Mouse (Mus musculus) left cerebral cortex, adult 9 months (tissue): ENCODE results near the gene Tnfrsf19.

Source experiments
- DNase-seq, 2 experiments: peaks; one replicate each; pipeline ENCODE4 v3.0.0; 2022; ENCODE audit warnings: low spot score in 2 of 2

Tnfrsf19 gene

DNA sequence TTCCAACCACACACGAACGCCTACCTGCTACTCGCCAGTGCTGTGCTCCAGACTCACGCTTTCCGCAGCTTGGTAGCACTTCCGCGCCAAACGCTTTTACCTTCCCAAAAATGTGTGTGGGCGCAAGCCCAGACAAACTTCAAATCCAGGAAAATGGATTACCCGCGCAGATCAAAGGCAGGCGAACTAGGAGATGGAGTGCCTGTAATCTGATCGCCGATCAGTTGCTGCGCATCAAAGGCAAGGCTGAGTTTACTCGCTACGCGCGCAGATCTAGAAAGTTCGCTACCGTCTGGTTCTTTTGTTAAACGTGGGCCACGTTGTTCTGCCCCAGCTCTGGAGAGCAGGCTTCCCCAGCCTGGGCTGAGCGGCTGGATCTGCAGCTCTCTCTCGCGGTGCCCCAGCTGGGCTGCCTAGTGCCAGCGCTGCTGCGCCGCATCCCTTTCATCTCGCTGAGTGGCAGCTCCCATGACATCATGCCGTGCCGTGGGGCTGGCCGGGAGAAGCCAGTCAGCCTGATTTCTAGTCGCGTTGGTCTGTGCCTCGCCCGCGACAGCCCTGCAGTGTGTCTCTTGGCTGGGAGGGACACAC, at the start of gene Tnfrsf19:
TSS of gene Tnfrsf19 (minus strand) at position 400 of the 591 bp plus-strand sequence.
- DNase-seq, result peak; percentile 42 to 76

DNA sequence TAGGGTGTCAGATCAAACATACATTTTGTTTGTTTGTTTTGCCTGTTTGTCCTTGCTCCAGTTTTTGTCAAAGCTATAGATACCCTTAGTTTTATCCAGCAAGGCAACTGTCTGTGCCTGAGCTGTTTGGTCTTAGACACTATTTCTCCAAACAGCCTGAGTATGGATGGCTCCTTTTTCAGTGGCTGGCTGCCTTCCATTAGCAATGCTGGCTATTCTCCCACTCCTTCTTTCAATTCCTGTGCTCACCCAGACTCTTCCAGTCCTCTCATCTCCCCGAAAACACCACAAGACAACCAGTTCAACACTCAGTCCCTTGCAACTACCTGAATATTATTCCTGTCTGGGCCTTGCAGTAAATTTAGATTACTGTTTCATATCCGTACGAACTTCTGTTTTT, 45.8 kb upstream of the Tnfrsf19 start:
- peak in 1 of 2 experiments; percentile 53 for DNase-seq

DNA sequence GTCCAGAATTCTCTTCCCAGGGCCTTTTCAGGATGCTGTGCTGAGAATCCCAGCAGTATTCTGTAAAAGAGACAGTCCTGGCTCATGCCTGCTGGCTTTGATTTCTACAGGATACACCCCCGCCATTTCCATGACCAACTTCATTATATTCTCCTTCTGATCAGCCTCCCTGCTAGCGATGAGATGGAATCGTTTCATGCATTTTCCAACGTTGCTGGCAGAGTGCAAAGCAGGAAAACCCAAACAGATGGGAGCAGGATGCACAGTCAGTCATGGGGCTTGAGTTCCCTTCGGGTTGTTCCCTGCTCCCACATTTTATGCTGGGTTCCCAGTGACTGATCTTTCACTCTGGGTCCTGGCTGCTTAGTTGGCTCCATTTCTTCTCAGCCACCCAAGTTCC, 44.7 kb upstream of the Tnfrsf19 start:
- peak in 1 of 2 experiments; percentile 26 for DNase-seq

DNA sequence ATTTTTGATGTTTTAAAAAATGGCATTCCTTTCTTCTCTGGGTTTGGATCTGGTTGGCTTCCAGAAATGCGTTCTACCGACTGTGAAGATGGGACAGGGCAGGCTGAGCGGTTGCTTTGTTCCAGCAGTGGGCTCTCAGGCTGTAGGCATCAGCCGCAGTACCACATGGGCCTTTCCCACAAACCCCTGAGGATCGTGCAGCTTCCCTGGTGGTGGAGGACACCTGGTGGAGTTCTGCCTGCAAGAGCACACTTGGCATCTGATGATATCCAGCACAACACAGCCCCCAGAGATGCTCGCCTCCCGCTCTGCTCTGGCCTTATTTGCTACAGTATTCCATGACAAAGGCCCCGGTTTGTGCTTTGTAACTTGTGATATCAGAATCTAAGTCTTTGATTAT, 41.9 kb upstream of the Tnfrsf19 start:
- no peak for DNase-seq

DNA sequence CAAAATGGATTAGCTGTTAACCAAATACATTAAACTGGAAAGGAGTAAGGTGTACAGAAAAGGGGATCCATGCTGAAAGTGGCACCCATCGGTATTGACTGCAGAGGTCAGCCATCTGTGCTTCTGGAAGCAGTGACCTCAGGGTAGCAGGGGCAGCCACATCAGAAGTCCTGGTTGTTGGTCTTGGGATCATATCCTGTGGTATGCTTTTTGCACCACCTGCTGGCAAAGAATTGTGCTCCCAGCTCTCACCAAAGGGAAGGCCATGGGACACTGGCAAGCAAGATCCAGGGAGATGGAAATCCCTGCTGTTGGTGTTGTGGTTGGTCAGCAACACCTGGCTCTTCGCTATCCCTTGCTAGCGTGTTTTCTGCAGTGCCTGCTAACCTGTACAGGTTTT, 39.0 kb upstream of the Tnfrsf19 start:
- peak in 1 of 2 experiments; percentile 66 for DNase-seq

DNA sequence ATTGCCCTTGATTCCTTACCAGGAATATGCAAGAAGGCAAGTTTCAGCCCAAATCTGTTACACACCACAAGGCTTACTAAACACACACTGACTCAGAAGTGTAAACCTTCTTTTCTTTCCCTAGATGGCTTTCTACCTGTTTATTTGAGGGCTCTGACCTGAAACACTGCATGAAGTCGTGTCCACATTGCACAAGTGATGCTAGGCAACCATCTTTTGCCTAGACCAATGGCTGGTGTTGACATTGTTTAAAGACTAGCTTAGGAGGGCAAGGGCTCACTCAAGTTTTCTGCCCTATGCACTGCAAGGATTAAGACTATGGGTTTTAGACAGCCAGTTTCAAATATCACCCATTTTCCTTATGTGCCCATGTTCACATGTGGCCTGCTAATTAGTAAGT, 23.3 kb upstream of the Tnfrsf19 start:
- no peak for DNase-seq

DNA sequence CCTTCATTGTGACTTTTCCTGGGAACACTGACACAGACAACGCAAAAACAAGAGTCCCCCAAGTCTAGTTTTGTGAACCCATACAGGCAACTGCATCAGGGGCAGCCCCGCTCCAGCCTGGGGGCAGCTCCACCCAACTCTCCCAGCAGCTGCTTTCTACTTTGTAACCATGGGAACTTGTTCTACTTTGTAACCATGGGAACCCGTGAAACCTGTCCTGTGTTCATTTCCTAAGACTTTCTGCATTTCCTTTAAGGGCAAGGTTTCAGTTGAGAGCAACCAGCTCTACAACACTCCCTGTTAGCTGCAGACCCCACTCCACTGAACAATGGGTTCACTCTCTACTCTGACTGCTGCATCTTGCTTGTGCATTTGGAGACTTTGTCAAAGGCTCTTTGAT, 15.4 kb upstream of the Tnfrsf19 start:
- DNase-seq, result no peak

DNA sequence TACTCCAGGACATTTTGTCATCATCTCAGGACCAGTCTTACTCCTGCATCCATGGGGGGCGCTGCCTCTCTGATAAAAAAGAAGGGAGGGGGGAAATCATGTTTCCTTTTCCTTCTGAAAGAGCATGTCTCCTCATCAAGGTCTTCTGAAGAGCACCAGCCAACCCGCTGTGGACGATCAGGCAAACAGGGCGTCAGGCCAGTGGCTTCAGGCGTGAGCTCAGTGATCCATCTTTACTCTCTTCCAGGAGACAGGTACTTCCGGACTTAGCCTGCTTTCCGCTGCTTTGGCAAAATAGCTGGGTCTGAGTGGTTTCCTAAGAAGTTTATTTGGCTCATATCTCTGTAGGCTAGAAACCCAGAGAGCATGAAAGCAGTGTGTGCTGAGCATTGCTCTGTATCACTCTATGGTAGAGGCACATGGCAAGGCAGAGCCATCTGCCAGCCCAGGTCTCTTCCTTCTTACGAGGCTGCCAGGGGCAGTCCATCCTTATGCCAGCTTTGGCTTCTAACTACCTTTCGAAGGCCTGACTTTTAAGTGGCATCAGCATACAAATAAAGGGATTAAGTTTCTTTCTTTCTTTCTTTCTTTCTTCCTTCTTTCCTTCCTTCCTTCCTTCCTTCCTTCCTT, 13.1 kb upstream of the Tnfrsf19 start:
- no peak for DNase-seq

DNA sequence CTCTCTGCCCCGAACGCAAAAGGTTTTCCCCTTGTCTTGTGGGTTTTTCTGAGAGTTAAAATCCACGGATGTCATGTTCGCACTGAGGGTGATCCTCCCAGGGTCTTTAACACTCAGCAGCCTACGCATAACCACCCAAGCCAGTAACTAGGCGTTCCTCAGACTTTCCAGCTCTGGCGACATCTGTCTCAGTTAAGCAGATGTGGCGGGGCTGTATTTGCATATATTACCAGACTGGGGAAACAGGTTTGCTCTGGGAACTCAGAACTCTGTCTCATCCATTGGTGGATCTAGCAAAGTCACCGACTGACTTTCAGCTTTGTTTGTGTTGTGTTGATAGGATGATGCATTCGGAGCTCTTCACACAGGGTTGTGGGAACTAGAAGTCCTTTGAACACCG, 10.7 kb upstream of the Tnfrsf19 start:
- DNase-seq, result no peak

DNA sequence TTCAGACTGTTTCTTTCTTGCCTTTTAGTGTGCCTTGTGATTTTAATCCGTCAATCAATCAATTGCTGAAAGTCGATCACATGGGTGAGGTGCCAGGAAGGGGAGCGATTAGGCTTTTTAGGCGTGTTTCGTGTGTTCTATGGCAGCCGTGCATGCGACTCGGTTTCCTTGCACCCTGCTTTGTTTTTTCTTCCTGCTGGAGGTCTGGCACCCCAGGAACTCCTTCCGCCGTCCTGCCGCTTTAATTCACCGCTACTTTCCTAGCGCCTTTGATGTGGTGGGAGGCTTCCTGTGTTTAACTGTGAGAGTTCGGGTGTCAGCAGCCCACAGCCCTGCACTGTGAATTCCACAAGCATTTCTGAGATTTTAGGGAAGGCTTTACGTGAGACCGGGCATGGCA, 10.2 kb upstream of the Tnfrsf19 start:
- no peak for DNase-seq

DNA sequence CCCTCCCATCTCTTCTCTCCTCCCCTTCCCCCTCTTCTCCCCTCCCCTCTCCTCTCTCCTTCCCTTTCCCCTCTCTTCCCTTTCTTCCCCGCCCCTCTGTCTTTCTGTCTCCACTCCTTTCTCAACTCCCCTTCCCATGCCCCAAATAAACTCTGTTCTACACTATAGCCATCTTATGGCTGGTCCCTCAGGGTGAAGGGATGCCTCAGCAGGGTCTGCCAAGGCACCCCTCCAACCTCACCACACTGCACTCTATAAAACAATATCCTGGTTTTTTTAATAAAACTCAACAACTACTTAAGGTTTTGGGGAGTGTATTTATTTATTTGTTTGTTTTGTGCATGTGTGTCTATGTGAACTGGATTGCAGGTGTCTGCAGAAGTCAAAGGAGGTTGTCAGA, 9.6 kb upstream of the Tnfrsf19 start:
- DNase-seq, result no peak

DNA sequence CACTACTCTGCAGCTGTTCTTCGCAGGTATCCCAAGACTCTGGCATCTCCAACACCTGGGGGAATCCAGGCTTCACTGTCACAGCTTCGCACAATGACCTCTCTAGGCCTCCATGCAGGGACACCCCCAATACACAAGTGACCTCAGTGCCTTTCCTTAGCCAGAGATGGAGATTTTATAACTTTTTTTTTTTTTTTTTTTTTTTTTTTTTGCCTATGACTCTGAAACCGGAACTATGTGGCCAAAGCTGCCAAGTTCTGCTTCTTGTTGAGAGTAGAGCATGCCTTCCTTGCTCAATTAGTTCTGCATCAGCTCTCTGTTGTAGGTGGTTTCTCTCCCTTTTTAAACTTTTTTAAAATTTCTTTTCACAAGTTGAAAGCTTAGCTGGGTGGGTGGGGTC, 5.9 kb upstream of the Tnfrsf19 start:
- no peak for DNase-seq

DNA sequence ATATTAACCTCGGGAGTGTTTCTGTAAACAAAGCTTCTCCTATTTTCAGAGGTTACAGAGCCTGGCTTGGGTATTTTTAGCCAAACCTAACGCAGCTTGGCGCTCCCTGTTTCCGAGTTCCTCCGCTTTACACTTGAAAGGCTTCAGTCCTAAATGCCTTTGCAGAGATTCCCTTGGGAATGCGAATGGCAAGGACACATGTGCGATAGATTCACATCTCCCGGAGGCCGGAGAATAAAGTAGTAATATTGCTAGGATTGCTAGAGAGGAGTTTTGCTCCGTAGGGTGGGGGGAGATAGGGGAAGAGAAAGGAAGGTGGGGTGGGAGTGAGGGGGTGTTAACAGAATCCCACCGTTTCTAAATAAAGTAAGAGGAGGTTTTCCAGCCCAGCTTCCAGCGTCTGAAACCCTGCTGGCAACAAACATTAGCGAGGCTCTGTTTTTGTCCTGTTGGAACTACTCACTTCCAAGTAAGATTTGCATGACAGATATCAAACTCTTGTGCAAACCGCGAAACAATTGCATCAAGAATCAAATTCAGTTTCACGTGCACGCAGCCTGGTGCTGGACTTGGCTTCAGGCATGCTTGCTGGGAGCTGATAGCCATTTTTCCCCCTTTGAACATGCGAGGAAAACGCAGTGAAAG, 722 bp downstream of the Tnfrsf19 start:
- DNase-seq, result no peak

DNA sequence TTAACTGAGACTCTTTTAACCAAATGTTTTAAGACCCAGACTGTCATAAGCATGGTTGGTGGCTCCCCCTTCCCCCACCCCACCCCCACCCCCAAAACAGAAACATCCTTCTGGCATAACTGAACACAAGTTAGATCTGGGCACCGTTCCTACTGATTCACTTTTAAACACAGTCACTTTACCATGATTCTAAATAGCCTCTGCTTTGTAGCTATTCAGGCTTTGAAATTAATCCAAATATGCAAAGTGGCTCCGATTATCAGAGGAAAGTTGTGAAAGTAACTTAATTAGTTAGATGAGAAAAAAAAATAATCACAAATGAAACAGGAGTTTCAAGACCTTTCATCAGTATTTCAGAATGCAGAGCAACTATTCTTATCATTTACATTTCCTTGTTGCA, 2.0 kb downstream of the Tnfrsf19 start:
- DNase-seq, result no peak

DNA sequence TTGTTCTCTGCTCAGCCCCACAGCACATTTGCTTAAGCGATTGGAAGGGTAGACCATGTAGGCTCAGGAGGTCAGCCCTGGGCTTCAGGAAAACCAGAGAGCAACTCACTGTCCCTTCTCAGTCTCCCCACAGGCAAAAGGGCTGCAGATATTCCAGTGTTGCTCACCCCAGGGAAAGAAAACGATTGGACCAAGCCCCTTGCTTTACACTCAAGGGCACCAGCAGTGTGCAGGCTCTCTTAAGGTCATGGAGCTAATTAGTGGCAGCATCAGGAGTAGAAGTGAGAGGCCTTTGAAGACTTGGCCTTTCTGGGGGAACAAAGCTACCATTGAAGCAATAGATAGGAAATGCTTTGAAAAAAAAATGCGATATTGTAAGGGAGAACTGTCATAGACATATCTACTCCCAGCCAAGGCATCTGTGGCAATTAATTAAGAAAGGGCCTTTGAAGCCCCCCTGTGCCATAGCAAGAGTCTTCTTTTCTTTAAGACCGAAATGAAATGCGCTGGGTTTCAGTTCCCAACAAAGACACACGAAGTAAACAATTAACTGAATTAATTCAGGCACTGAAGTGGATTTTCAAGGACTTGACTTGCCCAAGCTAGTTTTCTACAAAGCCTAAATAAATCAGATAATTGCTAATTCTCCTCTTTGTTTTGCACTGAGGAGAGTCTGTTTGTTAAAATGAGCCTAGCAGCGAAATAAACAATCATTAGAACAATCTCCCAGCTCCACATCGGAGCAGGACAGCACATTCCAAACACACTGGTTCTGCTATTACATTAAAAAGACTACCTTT, 2.6 kb downstream of the Tnfrsf19 start:
- DNase-seq, result no peak

DNA sequence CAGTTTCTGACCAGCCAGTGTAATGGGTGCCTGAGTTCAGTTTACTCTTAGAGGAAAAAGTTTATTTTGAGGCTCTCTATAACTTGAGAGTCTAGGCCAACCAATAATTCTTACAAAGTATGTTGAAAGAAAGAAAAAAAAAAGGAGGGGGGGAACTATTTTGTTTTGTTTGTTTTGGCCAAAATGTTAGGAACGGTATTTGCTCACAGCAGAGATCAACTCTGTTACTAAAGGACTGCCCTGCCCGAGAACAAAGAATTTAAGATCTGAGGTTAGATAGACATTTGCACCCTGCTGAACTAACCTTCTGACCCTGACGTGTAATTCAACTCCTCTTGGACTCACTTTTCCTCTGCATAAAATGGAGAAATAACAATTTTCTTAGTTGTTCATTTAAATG, 4.0 kb downstream of the Tnfrsf19 start:
- no peak for DNase-seq

DNA sequence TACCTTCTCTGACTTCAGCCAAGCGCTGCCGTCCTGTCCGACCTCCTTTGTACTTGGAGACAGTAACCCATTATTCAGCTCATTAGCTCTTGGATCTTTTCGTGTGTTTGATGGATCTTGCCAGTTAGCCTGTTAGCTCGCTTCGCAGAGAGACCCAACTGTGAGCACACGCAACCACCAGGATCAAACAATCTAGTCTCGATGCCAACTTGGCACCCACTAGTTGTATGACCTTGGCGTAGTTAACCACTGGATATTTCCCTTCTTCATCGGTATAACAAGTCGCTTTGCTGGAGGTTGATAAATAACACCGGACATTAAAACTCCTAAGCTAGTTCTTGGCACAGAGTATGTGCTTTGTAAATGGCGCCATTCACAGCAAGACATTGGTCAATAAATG, 6.1 kb downstream of the Tnfrsf19 start:
- no peak for DNase-seq

DNA sequence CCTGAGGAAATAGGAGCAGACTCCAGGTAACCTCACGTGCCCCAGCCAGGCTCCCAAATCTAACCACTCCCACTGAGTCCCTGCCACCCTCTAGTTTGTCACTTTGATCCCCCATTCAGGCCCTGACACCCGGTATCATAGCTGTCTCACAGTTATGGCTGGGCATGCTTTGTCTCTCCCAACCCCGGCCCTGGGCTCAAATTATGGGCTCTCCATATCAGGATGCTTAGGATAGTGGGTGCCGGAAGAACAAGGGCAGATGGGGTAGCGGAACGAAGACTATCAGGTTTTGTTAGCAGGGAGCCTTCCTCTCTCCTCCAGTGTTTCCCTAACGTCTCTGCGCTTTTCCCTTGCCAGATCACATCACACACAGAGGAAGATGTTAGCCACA, 8.2 kb downstream of the Tnfrsf19 start:
- no peak for DNase-seq

DNA sequence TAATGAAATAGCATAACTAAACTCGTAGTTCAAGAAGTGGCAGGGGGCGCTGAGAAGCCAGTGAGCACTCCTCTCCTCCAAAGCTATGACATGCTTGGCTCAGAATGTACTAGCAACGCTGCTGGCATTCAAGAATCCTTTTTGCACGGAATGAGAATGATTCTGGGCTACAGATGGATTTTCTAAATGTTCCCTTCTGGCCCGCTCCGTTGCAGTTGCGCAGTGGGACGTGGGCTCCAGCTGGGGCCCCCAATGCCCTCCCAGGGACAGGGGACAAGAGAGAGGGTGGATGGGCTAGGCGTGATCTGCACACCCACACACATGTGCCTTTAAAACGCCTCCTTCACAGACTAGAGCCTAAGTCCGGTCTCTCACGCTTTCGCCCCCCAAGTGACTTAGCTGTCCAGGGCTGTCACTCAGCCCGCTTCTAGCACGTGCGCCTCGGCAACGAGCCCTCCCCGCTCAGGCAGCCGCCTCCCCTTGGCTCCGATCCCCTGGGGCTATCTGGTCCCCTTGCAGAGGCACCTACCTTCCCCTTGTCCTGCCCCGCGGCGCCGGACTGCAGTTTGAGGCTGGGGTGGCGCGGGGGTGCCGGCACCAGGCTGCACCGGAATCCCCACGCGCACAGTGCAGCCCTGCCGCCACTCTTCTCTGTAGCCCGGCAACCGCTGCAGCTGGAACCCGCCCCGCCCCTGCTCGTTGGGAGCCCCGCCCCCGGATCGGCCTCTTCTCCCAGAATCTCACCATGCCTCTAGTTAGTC, 8.8 kb downstream of the Tnfrsf19 start:
- DNase-seq, result peak in 1 of 2 experiments; percentile 65

DNA sequence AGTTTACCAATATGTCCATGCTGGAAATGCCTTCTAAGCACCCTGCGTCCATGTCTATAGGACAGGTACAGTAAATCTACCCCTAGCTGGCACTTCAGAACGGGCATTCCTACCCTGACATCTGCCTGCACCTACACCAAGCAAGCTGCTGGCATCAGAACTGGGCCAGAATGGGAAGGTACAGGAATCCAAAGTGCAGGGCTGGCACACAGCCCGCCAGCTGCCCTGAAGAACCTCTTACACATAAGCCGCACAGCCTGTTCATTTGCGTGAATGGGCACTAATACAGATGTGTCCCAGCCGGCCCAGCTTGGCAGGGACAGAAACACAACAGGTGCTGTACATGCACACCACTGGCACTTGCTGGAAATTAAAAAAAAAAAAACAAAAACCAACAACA, 15.9 kb downstream of the Tnfrsf19 start:
- DNase-seq, result no peak

DNA sequence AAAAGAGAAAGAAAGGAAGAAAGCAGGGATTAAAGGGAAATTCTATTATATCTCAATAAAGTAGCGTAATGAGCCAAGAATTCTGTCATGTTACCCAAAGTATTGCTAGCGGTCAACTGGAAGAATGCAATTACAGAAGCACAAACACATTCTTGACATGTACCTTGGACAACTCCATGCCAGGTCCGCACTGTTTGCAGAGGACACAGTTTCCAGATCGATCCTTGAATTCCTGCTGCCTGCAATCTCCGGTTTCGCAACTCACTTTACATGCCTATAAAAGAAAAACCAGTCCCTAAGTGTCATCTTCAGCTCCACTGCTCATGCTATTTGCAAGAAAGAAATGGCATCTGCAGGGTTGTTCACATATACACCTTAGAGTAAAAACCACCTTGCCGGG, 22.3 kb downstream of the Tnfrsf19 start:
- DNase-seq, result no peak

DNA sequence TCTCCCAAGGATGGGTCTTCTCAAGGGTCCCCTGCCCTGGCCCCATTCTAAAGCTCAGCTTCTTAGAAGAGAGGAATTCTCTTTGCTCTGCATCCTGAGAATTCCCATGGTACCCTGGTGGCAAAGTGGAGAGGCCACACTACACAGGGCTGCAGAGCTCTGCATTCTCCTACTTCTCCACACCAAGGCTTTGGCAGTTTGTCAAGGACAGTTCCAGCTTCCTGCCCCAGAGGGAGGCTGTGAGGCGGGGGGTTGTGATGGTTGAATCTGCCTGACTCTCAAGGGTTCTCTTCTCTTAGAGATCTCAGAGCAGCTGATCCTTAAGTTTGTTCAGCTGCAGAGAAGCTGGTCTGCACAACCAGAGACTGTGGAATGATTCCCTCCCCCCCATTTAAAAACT, 23.9 kb downstream of the Tnfrsf19 start:
- DNase-seq, result no peak
